Mouse (Mus musculus) liver, embryonic 11.5 days (tissue): ENCODE measurements around the gene Mlph. TPM values are rescaled to one million over a fixed set of nuclear protein-coding genes. Genes with fewer than 3 reads are reported as not detected.

ENCODE experiments used
- ATAC-seq: fragments of 200-750 bp; cut with Nextera tagmentation; replicated peaks from 2 replicates; pipeline ENCODE4 v1.8.0; 2017; ENCODE audit warnings: moderate number of reproducible peaks, mild to moderate bottlenecking, moderate TSS enrichment, moderate library complexity; ENCODE audit not compliant: low FRiP score
- DNase-seq: peaks from one replicate; pipeline ENCODE4 v3.0.0-alpha.2; 2017; ENCODE audit warnings: low spot score
- H3K27ac ChIP-seq: fragments of 300-500 bp; sonication (generic); 2 replicates; pipeline ENCODE4 v1.5.1; 2014; ENCODE audit warnings: mild to moderate bottlenecking, low read depth, low read length, control low read depth
- H3K27me3 ChIP-seq: fragments of 300-500 bp; sonication (generic); replicated peaks from 2 replicates; pipeline ENCODE4 v1.6.1; 2014; ENCODE audit warnings: low read length, mixed read lengths; ENCODE audit not compliant: control insufficient read depth, insufficient read depth
- H3K36me3 ChIP-seq: fragments of 300-500 bp; sonication (generic); 2 replicates; pipeline ENCODE4 v1.6.1; 2014; ENCODE audit warnings: mild to moderate bottlenecking, low read length, moderate library complexity, mixed read lengths; ENCODE audit not compliant: control insufficient read depth, insufficient read depth
- H3K4me1 ChIP-seq: fragments of 300-500 bp; sonication (generic); replicated peaks from 2 replicates; pipeline ENCODE4 v1.6.1; 2014; ENCODE audit warnings: low read length, mixed read lengths; ENCODE audit not compliant: control insufficient read depth, insufficient read depth
- H3K4me2 ChIP-seq: fragments of 300-500 bp; sonication (generic); 2 replicates; pipeline ENCODE4 v1.6.1; 2014; ENCODE audit warnings: mild to moderate bottlenecking, control low read depth, moderate library complexity
- H3K4me3 ChIP-seq: fragments of 300-500 bp; sonication (generic); 2 replicates; pipeline ENCODE4 v1.5.1; 2014; ENCODE audit warnings: low read depth, low read length, control low read depth
- H3K9ac ChIP-seq: fragments of 300-500 bp; sonication (generic); 2 replicates; pipeline ENCODE4 v1.6.1; 2014; ENCODE audit warnings: low read depth, low read length, control low read depth
- H3K9me3 ChIP-seq: fragments of 300-500 bp; sonication (generic); 2 replicates; pipeline ENCODE4 v1.6.1; 2016; ENCODE audit warnings: low read length, inconsistent platforms, mixed read lengths; ENCODE audit not compliant: control insufficient read depth
- WGBS: fragments of 180-500 bp; shearing (Covaris S2); extraction: QIAGEN DNeasy Blood & Tissue Kit; methylation state at CpG from one replicate; pipeline ENCODE4 v1.1.7; 2014; 5-methylcytosine and 5-hydroxymethylcytosine counted together
- polyA plus RNA-seq: library from polyadenylated mRNA; unstranded; fragments of >200 nt; fragmentation: Nextera tagmentation; extraction: Ambion mirVana; gene quantifications from 2 replicates; pipeline ENCODE4 v1.2.1, GENCODE M21; 2014

Gene Mlph
- polyA plus RNA-seq, 1 experiment from 2014 or later = not detected

DNA sequence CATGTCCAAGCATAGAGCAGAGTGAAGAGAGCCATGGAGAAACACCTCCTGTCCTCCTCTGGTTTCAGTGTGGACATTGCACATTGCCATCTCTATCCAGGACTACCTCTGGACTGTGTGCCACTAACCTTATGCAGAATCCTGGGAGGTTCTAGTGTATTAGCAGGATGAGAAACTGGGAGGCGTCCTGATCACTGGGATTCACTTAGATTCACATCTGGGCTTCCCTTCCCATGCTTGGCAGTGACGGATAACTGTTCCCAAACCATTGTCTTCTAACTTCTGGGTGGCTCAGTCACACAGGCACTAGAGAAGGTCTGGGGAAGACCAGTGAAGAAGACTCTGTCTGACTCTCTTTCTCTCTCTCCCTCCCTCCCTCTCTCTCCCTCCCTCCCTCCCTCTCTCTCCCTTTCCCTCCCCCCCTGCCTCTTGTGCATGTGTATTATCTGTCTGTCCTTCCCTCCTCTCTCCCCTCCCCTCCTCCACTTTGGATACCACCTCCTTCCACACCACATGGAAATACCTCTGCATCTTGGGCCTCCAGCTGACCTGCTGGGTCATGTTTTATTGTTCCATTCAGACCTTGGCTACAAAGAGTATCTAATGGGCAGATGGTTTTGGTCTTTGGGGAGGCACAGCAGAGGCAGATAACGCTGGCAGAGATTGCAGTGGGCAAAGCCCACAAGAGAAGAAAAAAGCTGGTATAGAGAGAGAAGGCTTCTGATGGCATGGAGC is 11.5 kb upstream of the Mlph start:
- ATAC-seq = no peak
- no peak overlapping the region for H3K4me2 ChIP-seq
- no peak overlapping the region for H3K9ac ChIP-seq
- DNase-seq = no peak
- no peak overlapping the region for H3K4me3 ChIP-seq
- H3K4me1 ChIP-seq = no peaks in the 10 kb centered on the region
- H3K36me3 ChIP-seq = no peaks in the 10 kb centered on the region
- no peak overlapping the region for H3K27ac ChIP-seq
- WGBS = 50% methylated on average over 3 of the region's 3 CpGs
- peaks cover 2% of the 10 kb centered on the region for H3K27me3 ChIP-seq
- no peaks in the 10 kb centered on the region for H3K9me3 ChIP-seq

GRCm38 (mm10) chr1:90903971-90904458 is 10.9 kb upstream of the Mlph start:
- no peak overlapping the region for H3K9ac ChIP-seq
- H3K36me3 ChIP-seq = no peaks in the 10 kb centered on the region
- peaks cover 4% of the 10 kb centered on the region for H3K27me3 ChIP-seq
- DNase-seq (no peak), ATAC-seq (no peak)
- no peak overlapping the region for H3K27ac ChIP-seq
- H3K4me1 ChIP-seq = no peaks in the 10 kb centered on the region
- H3K4me2 ChIP-seq = no peak overlapping the region
- no peak overlapping the region for H3K4me3 ChIP-seq
- H3K9me3 ChIP-seq = no peaks in the 10 kb centered on the region
- 66% methylated on average over 8 of the region's 8 CpGs for WGBS

- peaks cover 4% of the 10 kb centered on the region for H3K27me3 ChIP-seq
- H3K27ac ChIP-seq = no peak overlapping the region
- no peak for DNase-seq
- no peaks in the 10 kb centered on the region for H3K36me3 ChIP-seq
- H3K4me2 ChIP-seq = no peak overlapping the region
- no peaks in the 10 kb centered on the region; the same call in 1 of the 2 replicates for H3K4me1 ChIP-seq
- WGBS = 69% methylated on average over 7 of the region's 7 CpGs
- no peak overlapping the region for H3K4me3 ChIP-seq
- no peaks in the 10 kb centered on the region for H3K9me3 ChIP-seq
- no peak overlapping the region for H3K9ac ChIP-seq
- no peak for ATAC-seq
Observed at GRCm38 (mm10) chr1:90904729-90905404, 10.0 kb upstream of the Mlph start.

GRCm38 (mm10) chr1:90906357-90906756 is 8.5 kb upstream of the Mlph start:
- 8% methylated on average over 2 of the region's 2 CpGs for WGBS
- Histone ChIP-seq H3K27ac (no peak overlapping the region), H3K4me1 (no peaks in the 10 kb centered on the region; the same call in 1 of the 2 replicates), H3K9me3 (no peaks in the 10 kb centered on the region), H3K9ac (no peak overlapping the region), H3K27me3 (peaks cover 6% of the 10 kb centered on the region), H3K4me3 (no peak overlapping the region), H3K36me3 (no peaks in the 10 kb centered on the region), H3K4me2 (no peak overlapping the region)
- DNase-seq (no peak), ATAC-seq (no peak)

DNA sequence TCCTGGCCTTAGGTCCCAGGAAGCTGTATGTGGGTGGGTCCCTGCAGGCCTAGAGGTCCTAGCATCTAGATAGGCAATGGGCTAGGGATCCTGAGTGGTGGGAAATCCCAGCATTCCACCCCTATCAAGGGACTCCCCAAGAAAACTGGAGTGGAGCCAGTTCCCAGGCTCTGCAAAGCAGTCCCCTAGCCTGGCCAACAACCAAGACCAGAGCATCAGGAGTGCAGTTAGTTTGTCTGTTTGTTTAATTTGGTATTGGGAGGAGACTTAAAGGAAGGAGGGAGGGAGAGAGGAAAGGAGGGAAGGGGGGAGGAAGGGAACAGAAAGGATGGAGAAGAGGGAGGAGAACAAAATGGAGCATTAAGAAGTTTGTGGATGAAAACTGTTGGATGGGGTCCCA is 5.7 kb upstream of the Mlph start:
- no peak overlapping the region for H3K9ac ChIP-seq
- H3K4me1 ChIP-seq = no peaks in the 10 kb centered on the region; the same call in 1 of the 2 replicates
- no peak overlapping the region for H3K4me2 ChIP-seq
- no peaks in the 10 kb centered on the region for H3K36me3 ChIP-seq
- peaks cover 6% of the 10 kb centered on the region for H3K27me3 ChIP-seq
- no peaks in the 10 kb centered on the region for H3K9me3 ChIP-seq
- no peak overlapping the region for H3K4me3 ChIP-seq
- DNase-seq (no peak), ATAC-seq (no peak)
- H3K27ac ChIP-seq = no peak overlapping the region

GRCm38 (mm10) chr1:90909631-90910152 is 5.2 kb upstream of the Mlph start:
- Histone ChIP-seq H3K27ac (no peak overlapping the region), H3K36me3 (no peaks in the 10 kb centered on the region), H3K9ac (no peak overlapping the region), H3K4me1 (no peaks in the 10 kb centered on the region; the same call in 1 of the 2 replicates), H3K4me3 (no peak overlapping the region), H3K4me2 (no peak overlapping the region), H3K9me3 (no peaks in the 10 kb centered on the region), H3K27me3 (peaks cover 9% of the 10 kb centered on the region)
- ATAC-seq = no peak
- WGBS = 40% methylated on average over 17 of the region's 17 CpGs
- no peak for DNase-seq

DNA sequence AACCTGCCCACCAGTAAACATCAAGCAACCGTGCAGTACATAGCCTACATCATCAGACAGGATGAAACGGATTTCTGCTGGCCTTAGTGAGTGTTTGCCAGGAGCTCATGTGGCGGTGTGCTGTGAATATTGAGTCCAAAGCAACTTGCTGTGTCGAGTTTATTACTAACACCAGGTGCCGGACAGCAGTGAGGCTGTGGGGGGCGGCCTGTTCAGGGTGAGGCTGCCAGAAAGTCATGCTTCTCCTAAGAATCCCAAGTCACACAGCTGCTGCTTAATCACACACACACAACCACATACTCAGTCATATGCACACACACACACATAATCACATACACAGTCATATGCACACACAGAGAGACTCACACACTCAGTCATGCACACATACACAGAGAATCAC is 1.7 kb upstream of the Mlph start:
- WGBS = 75% methylated on average over 6 of the region's 6 CpGs

GRCm38 (mm10) chr1:90917509-90917908 is 2.6 kb downstream of the Mlph start:
- H3K9ac ChIP-seq = no peak overlapping the region
- no peak for DNase-seq
- no peak for ATAC-seq
- no peaks in the 10 kb centered on the region for H3K36me3 ChIP-seq
- H3K4me1 ChIP-seq = no peaks in the 10 kb centered on the region
- 40% methylated on average over 6 of the region's 6 CpGs for WGBS
- peaks cover 3% of the 10 kb centered on the region; the same call in 1 of the 2 replicates for H3K9me3 ChIP-seq
- H3K27me3 ChIP-seq = peaks cover 11% of the 10 kb centered on the region
- no peak overlapping the region for H3K4me2 ChIP-seq
- H3K27ac ChIP-seq = no peak overlapping the region
- H3K4me3 ChIP-seq = no peak overlapping the region

More for the DNA sequence above, 1.7 kb upstream of the Mlph start:
- no peaks in the 10 kb centered on the region for H3K9me3 ChIP-seq
- no peaks in the 10 kb centered on the region for H3K36me3 ChIP-seq
- H3K4me3 ChIP-seq = no peak overlapping the region
- DNase-seq (no peak), ATAC-seq (no peak)
- no peak overlapping the region for H3K4me2 ChIP-seq
- H3K27me3 ChIP-seq = peaks cover 17% of the 10 kb centered on the region
- no peak overlapping the region for H3K9ac ChIP-seq
- no peak overlapping the region for H3K27ac ChIP-seq
- no peaks in the 10 kb centered on the region; the same call in 1 of the 2 replicates for H3K4me1 ChIP-seq
